Mouse (Mus musculus): ENCODE data around the gene Rnf207. TPM values are rescaled to one million over a fixed set of nuclear protein-coding genes. Genes with fewer than 3 reads are reported as not detected.
A peak's percentile ranks its signal among the peaks of the same experiment; 100 is the strongest.

The Rnf207 gene
- polyA plus RNA-seq, 1 experiment from 2014 or later, result 0.53 TPM

- H3K27ac ChIP-seq (ENCODE audit: low read length), result no peak overlapping the region
- H3K4me3 ChIP-seq (ENCODE audit: low read depth, low read length), result no peak overlapping the region
- H3K36me3 ChIP-seq (ENCODE audit: insufficient read depth, low read length), result no peaks in the 10 kb centered on the region
- no peaks in the 10 kb centered on the region for H3K9me3 ChIP-seq (ENCODE audit: low read length)
- 47% methylated on average over 5 of the region's 5 CpGs for WGBS
- DNase-seq (ENCODE audit: low spot score), result no peak
- no peak overlapping the region for H3K4me2 ChIP-seq (replicated peaks; ENCODE audit: low read depth, low read length)
- peaks cover 7% of the 10 kb centered on the region; the same call in 1 of the 2 replicates for H3K4me1 ChIP-seq (ENCODE audit: insufficient read depth, low read depth, low read length)
- TF ChIP-seq EP300 (IDR thresholded peaks at IDR 0.05) (no peak), CTCF (IDR thresholded peaks at IDR 0.05) (no peak)
- ATAC-seq, result no peak
- no peak overlapping the region for H3K9ac ChIP-seq (replicated peaks; ENCODE audit: low read depth)
- peaks cover 12% of the 10 kb centered on the region; the same call in 1 of the 2 replicates for H3K27me3 ChIP-seq (replicated peaks; ENCODE audit: insufficient read depth, low read length)
Observed at GRCm38 (mm10) chr4:152321464-152321863, 2.7 kb upstream of the Rnf207 start.

- DNase-seq (ENCODE audit: low spot score) (no peak), ATAC-seq (no peak)
- no peak overlapping the region for H3K4me3 ChIP-seq (ENCODE audit: low read depth, low read length)
- H3K36me3 ChIP-seq (ENCODE audit: insufficient read depth, low read length), result no peaks in the 10 kb centered on the region
- TF ChIP-seq CTCF (IDR thresholded peaks at IDR 0.05) (no peak), EP300 (IDR thresholded peaks at IDR 0.05) (no peak)
- no peak overlapping the region for H3K4me2 ChIP-seq (replicated peaks; ENCODE audit: low read depth, low read length)
- H3K27me3 ChIP-seq (replicated peaks; ENCODE audit: insufficient read depth, low read length), result peaks cover 40% of the 10 kb centered on the region
- no peak overlapping the region for H3K27ac ChIP-seq (ENCODE audit: low read length)
- H3K9me3 ChIP-seq (ENCODE audit: low read length), result no peaks in the 10 kb centered on the region
- WGBS, result 43% methylated on average over 6 of the region's 6 CpGs
- H3K4me1 ChIP-seq (ENCODE audit: insufficient read depth, low read depth, low read length), result peaks cover 5% of the 10 kb centered on the region; the same call in 1 of the 2 replicates
- H3K9ac ChIP-seq (replicated peaks; ENCODE audit: low read depth), result no peak overlapping the region
Observed at GRCm38 (mm10) chr4:152317631-152318033, 1.2 kb downstream of the Rnf207 start.

DNA sequence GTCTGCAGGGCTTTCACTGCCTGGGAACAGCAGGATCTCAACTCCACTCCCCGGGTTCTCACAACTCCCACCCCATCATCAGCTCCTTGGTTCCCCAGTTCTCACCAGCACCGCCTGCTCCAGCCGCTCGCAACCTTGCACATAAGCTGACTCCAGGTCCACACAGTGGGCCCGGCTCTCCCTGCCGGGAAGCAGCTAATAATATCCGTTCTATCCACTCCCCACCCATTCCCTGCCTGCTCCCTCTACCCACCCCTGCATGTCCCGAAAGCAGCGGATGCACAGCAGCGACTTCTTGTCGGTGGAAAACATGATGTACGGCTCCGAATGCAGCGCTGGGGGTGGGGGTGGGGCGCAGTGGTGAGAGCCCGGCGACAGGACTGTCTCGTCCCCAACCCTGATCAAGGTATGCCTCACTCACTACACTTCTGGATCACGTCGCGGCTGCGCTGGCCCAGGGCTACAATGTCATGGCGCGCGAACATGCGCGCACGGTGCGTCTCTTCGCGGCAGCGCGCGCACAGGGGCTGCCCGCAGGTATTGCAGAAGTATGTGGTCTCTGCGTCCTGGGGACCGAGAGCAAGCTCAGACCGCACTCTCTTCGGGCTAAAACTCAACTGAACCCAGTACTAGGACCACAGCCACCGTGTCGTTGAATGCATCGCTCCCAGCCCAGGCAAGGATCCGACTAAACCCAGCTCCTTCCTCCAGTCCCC lies 3.1 kb downstream of the Rnf207 start:
- no peak overlapping the region for H3K4me3 ChIP-seq (ENCODE audit: low read depth, low read length)
- H3K27ac ChIP-seq (ENCODE audit: low read length), result no peak overlapping the region
- ATAC-seq (0 out of 2 replicates have a peak, but pooled peaks have one; percentile 13), DNase-seq (ENCODE audit: low spot score) (no peak)
- TF ChIP-seq EP300 (IDR thresholded peaks at IDR 0.05) (no peak), CTCF (IDR thresholded peaks at IDR 0.05) (no peak)
- WGBS, result 1% methylated on average over 42 of the region's 43 CpGs
- peaks cover 43% of the 10 kb centered on the region for H3K27me3 ChIP-seq (replicated peaks; ENCODE audit: insufficient read depth, low read length)
- H3K36me3 ChIP-seq (ENCODE audit: insufficient read depth, low read length), result no peaks in the 10 kb centered on the region
- H3K4me2 ChIP-seq (replicated peaks; ENCODE audit: low read depth, low read length), result peak overlapping the region; percentile 25
- H3K4me1 ChIP-seq (ENCODE audit: insufficient read depth, low read depth, low read length), result peaks cover 5% of the 10 kb centered on the region; the same call in 1 of the 2 replicates
- H3K9me3 ChIP-seq (ENCODE audit: low read length), result no peaks in the 10 kb centered on the region
- no peak overlapping the region for H3K9ac ChIP-seq (replicated peaks; ENCODE audit: low read depth)

- Histone ChIP-seq H3K4me1 (ENCODE audit: insufficient read depth, low read depth, low read length) (peaks cover 5% of the 10 kb centered on the region; the same call in 1 of the 2 replicates), H3K9me3 (ENCODE audit: low read length) (no peaks in the 10 kb centered on the region), H3K4me2 (replicated peaks; ENCODE audit: low read depth, low read length) (no peak overlapping the region), H3K9ac (replicated peaks; ENCODE audit: low read depth) (no peak overlapping the region), H3K4me3 (ENCODE audit: low read depth, low read length) (no peak overlapping the region), H3K27me3 (replicated peaks; ENCODE audit: insufficient read depth, low read length) (peaks cover 43% of the 10 kb centered on the region), H3K36me3 (ENCODE audit: insufficient read depth, low read length) (no peaks in the 10 kb centered on the region), H3K27ac (ENCODE audit: low read length) (no peak overlapping the region)
- TF ChIP-seq EP300 (IDR thresholded peaks at IDR 0.05) (no peak), CTCF (IDR thresholded peaks at IDR 0.05) (peak; percentile 48)
- 0 out of 2 replicates have a peak, but pooled peaks have one; percentile 7 for ATAC-seq
- peak; percentile 51 for DNase-seq (ENCODE audit: low spot score)
Observed at GRCm38 (mm10) chr4:152313934-152314333, 4.9 kb downstream of the Rnf207 start.

DNA sequence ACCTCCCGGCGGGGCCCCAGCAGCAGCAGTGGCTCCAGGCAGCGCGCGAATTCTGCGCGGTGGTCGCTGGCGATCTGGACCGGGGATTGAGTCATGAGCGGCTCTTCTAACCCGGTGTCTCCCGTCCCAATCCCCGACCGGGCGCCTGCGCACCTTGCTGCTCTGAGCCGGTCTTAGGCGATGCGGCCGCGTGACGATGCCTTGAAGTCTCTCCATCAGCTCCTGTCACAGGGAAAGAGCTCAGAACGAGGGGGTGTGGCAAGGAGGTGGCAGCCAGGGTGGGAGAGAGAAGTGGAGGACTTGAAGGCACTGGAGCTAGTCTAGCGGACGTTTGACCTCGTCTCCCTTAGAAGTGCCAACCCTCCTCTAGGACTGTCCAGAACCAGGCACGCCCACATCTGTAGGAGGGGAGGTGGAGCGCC lies 5.6 kb downstream of the Rnf207 start:
- TF ChIP-seq EP300 (IDR thresholded peaks at IDR 0.05) (no peak), CTCF (IDR thresholded peaks at IDR 0.05) (no peak)
- Histone ChIP-seq H3K4me1 (ENCODE audit: insufficient read depth, low read depth, low read length) (no peaks in the 10 kb centered on the region; the same call in 1 of the 2 replicates), H3K9me3 (ENCODE audit: low read length) (no peaks in the 10 kb centered on the region), H3K4me2 (replicated peaks; ENCODE audit: low read depth, low read length) (peak overlapping the region; percentile 51), H3K36me3 (ENCODE audit: insufficient read depth, low read length) (no peaks in the 10 kb centered on the region), H3K27ac (ENCODE audit: low read length) (no peak overlapping the region), H3K4me3 (ENCODE audit: low read depth, low read length) (peak overlapping the region; percentile 27), H3K27me3 (replicated peaks; ENCODE audit: insufficient read depth, low read length) (peaks cover 37% of the 10 kb centered on the region), H3K9ac (replicated peaks; ENCODE audit: low read depth) (no peak overlapping the region)
- peak; percentile 52 for DNase-seq (ENCODE audit: low spot score)
- WGBS, result 1% methylated on average over 29 of the region's 29 CpGs
- ATAC-seq, result peak; percentile 62

DNA sequence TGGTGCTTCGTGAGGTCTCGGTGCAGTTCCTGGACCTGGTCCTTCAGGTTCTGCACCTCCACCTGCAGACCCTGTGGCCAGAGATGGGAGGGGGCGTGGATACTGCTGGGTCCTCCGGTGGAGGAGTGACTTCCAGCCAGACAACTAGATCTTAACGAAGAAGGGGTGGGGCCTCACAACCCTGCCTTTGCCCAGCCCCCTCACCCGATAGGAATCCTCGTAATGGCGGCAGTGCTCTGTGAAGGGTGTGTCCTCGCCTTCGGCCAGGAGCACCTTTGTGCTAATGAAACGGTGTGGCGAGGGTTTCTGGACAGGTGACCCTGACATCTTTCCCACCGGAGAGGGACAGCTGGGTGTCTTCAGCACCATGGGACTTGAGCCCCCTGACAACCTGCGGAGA lies 6.6 kb downstream of the Rnf207 start:
- ATAC-seq (no peak), DNase-seq (ENCODE audit: low spot score) (no peak)
- H3K9ac ChIP-seq (replicated peaks; ENCODE audit: low read depth), result no peak overlapping the region
- no peaks in the 10 kb centered on the region; the same call in 1 of the 2 replicates for H3K4me1 ChIP-seq (ENCODE audit: insufficient read depth, low read depth, low read length)
- TF ChIP-seq CTCF (IDR thresholded peaks at IDR 0.05) (no peak), EP300 (IDR thresholded peaks at IDR 0.05) (no peak)
- no peaks in the 10 kb centered on the region for H3K9me3 ChIP-seq (ENCODE audit: low read length)
- no peak overlapping the region for H3K4me2 ChIP-seq (replicated peaks; ENCODE audit: low read depth, low read length)
- 5% methylated on average over 14 of the region's 14 CpGs for WGBS
- H3K4me3 ChIP-seq (ENCODE audit: low read depth, low read length), result peak overlapping the region; percentile 27; the same call in 1 of the 2 replicates
- peaks cover 35% of the 10 kb centered on the region for H3K27me3 ChIP-seq (replicated peaks; ENCODE audit: insufficient read depth, low read length)
- H3K36me3 ChIP-seq (ENCODE audit: insufficient read depth, low read length), result no peaks in the 10 kb centered on the region
- no peak overlapping the region for H3K27ac ChIP-seq (ENCODE audit: low read length)
